Mouse (Mus musculus): ENCODE results near the gene Slc30a4.

The Slc30a4 gene

GRCm38 (mm10) chr2:122681379-122682137, 20.9 kb downstream of the Slc30a4 start:
- in situ Hi-C loops (cut with MboI, MseI): no loop called here

GRCm38 (mm10) chr2:122675126-122675525, 27.3 kb downstream of the Slc30a4 start:
- in situ Hi-C loops (cut with MboI, MseI): loop anchor here in 1 of 2 experiments (5.0 kb wide), 2 partner anchors 77 to 103 kb away; no protein-coding TSS in a partner anchor

- in situ Hi-C loops (cut with MboI, MseI): loop anchor here (5.0 kb wide), 2 partner anchors 41 to 101 kb away; no protein-coding TSS in a partner anchor
These were observed 29.6 kb downstream of the Slc30a4 start for GRCm38 (mm10) chr2:122672841-122673240.

GRCm38 (mm10) chr2:122671714-122672113, 30.7 kb downstream of the Slc30a4 start:
- in situ Hi-C loops (cut with MboI, MseI): loop anchor here (5.0 kb wide), 2 partner anchors 39 to 99 kb away; no protein-coding TSS in a partner anchor

GRCm38 (mm10) chr2:122667856-122668255, 34.6 kb downstream of the Slc30a4 start:
- in situ Hi-C loops (cut with MboI, MseI): loop anchor here (5.0 kb wide), 3 partner anchors 36 to 296 kb away; partner anchors contain the start of gene Bloc1s6 (in 1 of the 2)

- in situ Hi-C loops (cut with MboI, MseI): loop anchor here (5.0 kb wide), 3 partner anchors 34 to 294 kb away; partner anchors contain the start of gene Bloc1s6 (in 1 of the 2)
These were observed 36.2 kb downstream of the Slc30a4 start for GRCm38 (mm10) chr2:122665973-122666875.

GRCm38 (mm10) chr2:122665253-122665972, 37.0 kb downstream of the Slc30a4 start:
- in situ Hi-C loops (cut with MboI, MseI): loop anchor here (5.0 kb wide), 3 partner anchors 33 to 293 kb away; partner anchors contain the start of gene Bloc1s6 (in 1 of the 2)

GRCm38 (mm10) chr2:122659825-122660224, 42.6 kb downstream of the Slc30a4 start:
- in situ Hi-C loops (cut with MboI, MseI): no loop called here

GRCm38 (mm10) chr2:122657707-122658524, 44.5 kb downstream of the Slc30a4 start:
- in situ Hi-C loops (cut with MboI, MseI): no loop called here

GRCm38 (mm10) chr2:122656767-122657166, 45.7 kb downstream of the Slc30a4 start:
- in situ Hi-C loops (cut with MboI, MseI): no loop called here

- in situ Hi-C loops (cut with MboI, MseI): no loop called here
These were observed 46.4 kb downstream of the Slc30a4 start for GRCm38 (mm10) chr2:122656052-122656451.

- in situ Hi-C loops (cut with MboI, MseI): no loop called here
These were observed 50.1 kb downstream of the Slc30a4 start for GRCm38 (mm10) chr2:122652096-122653084.

GRCm38 (mm10) chr2:122638673-122639072, 63.8 kb downstream of the Slc30a4 start:
- in situ Hi-C loops (cut with MboI, MseI): loop anchor here (10.0 kb wide), 2 partner anchors 116 to 564 kb away; no protein-coding TSS in a partner anchor

GRCm38 (mm10) chr2:122638029-122638428, 64.4 kb downstream of the Slc30a4 start:
- in situ Hi-C loops (cut with MboI, MseI): loop anchor here (10.0 kb wide), 2 partner anchors 117 to 563 kb away; no protein-coding TSS in a partner anchor

- in situ Hi-C loops (cut with MboI, MseI): loop anchor here (10.0 kb wide), 2 partner anchors 117 to 563 kb away; no protein-coding TSS in a partner anchor
These were observed 64.9 kb downstream of the Slc30a4 start for GRCm38 (mm10) chr2:122637526-122637997.

- in situ Hi-C loops (cut with MboI, MseI): loop anchor here (10.0 kb wide), 2 partner anchors 118 to 562 kb away; no protein-coding TSS in a partner anchor
These were observed 65.8 kb downstream of the Slc30a4 start, which contains the start of gene AA467197 for GRCm38 (mm10) chr2:122636686-122637085. Gene AA467197, plus strand, starts transcription at chr2:122636986.

Measured in T-helper 17 cell (primary cell).